Mouse (Mus musculus) urinary bladder, postnatal 14 days (tissue): ENCODE measurements around the gene Sult5a1.

Experiments used
- DNase-seq: peaks from one replicate; pipeline ENCODE4 v3.0.0; 2021; ENCODE audit warnings: low spot score

The Sult5a1 gene

GRCm38 (mm10) chr8:123101244-123101643 lies 56.9 kb downstream of the Sult5a1 start:
- DNase-seq, result no peak

DNA sequence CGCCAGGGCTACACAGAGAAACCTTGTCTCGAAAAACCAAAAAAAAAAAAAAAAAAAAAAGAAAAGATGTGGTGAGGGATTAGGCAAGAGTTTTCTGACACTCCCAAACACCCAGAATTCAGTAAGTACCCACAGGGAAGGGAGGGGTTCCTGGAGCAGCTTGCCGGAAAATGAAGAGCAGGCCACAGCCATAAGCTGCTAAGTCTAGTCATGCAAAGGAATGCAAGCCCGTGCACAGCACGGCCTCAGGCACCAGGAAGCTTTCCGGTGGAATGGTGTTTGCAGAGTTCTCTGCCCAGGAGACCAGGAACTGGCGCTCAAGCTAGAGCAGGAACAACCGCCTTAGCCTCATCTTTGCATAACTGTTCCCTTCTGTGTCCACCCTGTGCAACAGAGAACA lies 57.8 kb downstream of the Sult5a1 start:
- DNase-seq, result peak; percentile 67

DNA sequence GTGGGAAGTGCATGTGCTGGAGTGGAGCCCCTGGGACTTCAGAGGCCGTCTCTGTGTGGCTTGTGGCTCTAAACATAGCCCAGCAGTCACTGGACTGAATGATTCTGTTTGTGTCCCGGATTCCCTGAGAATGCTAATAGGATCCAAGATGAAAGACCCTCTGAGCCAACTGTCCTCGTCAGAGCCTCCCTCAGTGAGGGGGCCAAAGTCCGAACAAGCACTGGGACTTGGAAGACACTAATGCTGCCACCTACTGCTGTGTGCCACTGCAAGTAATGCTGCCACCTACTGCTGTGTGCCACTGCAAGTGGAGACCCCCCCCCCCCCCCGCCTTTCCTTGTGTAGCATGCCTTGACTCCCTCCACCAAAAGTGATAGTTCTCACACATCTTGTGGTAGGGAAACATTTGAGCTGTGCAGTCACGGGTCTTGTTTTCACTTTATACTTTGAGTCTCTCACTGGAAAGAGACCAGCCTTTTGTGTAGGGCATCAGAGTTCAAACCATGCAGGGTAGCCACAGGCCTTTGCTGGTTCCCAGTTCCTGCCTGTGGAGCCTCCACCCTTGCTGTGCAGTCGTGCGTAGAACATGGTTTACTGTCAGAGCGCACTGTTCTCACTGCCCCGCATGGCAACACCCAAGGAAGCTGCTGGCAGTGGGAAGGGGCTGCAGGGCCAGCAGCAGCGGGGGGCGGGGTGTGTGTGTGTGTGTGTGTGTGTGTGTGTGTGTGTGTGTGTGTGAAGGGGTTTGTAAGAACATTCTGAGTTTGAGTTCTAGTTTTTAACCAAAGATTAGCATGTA lies 60.1 kb downstream of the Sult5a1 start:
- DNase-seq, result peak; percentile 42

DNA sequence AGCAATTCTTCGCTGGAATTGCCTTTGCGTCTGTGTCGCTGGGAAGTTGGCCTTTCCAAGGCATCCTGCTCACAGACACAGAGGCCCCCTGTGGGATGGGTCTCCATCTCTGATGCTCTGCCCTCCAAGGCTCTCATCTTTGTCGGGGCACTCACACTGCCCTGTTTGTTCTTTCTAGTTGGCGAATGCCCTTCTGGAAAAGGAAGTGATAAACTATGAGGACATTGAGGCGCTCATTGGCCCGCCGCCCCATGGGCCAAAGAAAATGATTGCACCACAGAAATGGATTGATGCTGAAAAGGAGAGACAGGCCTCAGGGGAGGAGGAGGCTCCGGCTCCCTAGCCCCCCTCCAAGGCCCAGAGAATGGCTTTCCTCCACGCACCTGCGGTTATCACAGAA lies 60.9 kb downstream of the Sult5a1 start:
- DNase-seq, result no peak
